Mouse (Mus musculus): ENCODE data around the gene 2900026A02Rik. TPM values are rescaled to one million over a fixed set of nuclear protein-coding genes. Genes with fewer than 3 reads are reported as not detected.

The 2900026A02Rik gene
- polyA plus RNA-seq, 1 experiment from 2014 or later: 1.5 TPM

DNA sequence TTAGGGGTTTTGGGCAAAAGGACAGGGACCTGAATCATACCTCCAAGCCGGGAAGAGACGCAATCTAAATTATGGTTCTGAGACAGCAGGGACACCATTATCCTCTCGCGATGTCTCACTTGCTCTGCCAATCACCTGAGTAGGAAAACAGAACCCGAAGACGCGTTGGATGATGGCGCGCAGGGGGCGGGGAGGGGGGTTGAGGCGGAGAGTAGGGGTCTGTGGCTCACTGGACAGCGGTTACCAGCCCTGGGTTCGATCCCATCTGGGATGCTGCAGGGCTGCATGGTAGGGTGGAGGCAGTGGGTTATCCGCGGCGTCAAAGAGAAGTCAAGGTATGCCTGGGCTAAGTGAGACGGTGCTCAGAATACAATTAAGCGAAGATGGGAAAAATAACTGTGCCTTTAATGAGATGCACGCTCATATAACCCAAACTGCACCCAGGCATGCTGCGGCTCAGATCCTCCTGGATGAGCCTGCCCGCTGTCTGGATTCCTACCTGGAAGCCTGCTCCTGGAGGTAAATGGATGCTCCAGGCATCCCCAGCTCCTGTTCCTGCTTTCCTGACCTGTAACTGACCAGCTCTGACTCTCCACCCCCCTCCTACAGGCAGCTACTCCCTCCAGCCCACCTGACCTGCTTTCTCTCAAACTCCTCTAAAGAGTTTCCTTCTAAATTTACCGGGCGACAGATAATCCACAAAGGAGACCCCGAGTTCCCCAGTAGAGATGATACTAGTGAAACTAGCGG, 4.8 kb upstream of the 2900026A02Rik start:
- 14% methylated on average over 25 of the region's 25 CpGs for WGBS
- ATAC-seq (ENCODE audit: low FRiP score) (peak; percentile 65), DNase-seq (ENCODE audit: low spot score) (peak; percentile 49)
- no peaks in the 10 kb centered on the region for H3K9me3 ChIP-seq (ENCODE audit: control insufficient read depth, low read length)
- peaks cover 4% of the 10 kb centered on the region; the same call in 1 of the 2 replicates for H3K4me1 ChIP-seq (replicated peaks; ENCODE audit: control insufficient read depth, insufficient read depth, low read length)
- H3K4me2 ChIP-seq (replicated peaks; ENCODE audit: low read depth, low read length): peak overlapping the region; percentile 12
- no peak overlapping the region for H3K4me3 ChIP-seq (ENCODE audit: low read depth, low read length)
- H3K9ac ChIP-seq (ENCODE audit: low read depth, low read length): no peak overlapping the region
- H3K27ac ChIP-seq (ENCODE audit: low read depth, low read length): no peak overlapping the region
- H3K36me3 ChIP-seq (ENCODE audit: control insufficient read depth, insufficient read depth, low read length): no peaks in the 10 kb centered on the region
- H3K27me3 ChIP-seq (ENCODE audit: control insufficient read depth, insufficient read depth, low read length): no peaks in the 10 kb centered on the region

DNA sequence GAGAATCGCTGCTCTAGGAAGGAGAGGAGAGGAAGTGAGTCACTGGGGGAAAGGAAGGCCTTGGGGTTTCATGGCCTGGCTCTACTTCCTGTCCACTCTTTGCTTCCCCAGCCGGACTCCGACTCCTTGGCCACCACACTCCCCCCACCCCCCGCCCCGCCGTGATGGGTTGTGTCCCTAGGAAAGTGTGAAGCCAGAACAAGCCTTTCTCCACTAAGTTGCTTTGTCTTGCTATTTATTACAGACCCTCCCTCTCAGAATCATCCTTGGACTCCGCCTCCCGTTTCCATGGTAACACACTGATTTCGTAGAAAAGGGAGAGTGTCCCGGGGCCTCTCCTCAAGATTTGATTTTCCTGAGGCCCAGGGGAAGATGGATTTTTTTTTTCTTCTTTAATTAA, 4.2 kb upstream of the 2900026A02Rik start:
- H3K9me3 ChIP-seq (ENCODE audit: control insufficient read depth, low read length): no peaks in the 10 kb centered on the region
- H3K4me2 ChIP-seq (replicated peaks; ENCODE audit: low read depth, low read length): 0 out of 2 replicates have a peak overlapping the region, but pooled peaks have one; percentile 4
- no peak overlapping the region for H3K27ac ChIP-seq (ENCODE audit: low read depth, low read length)
- WGBS: 9% methylated on average over 10 of the region's 10 CpGs
- H3K4me3 ChIP-seq (ENCODE audit: low read depth, low read length): no peak overlapping the region
- no peak for ATAC-seq (ENCODE audit: low FRiP score)
- no peaks in the 10 kb centered on the region for H3K27me3 ChIP-seq (ENCODE audit: control insufficient read depth, insufficient read depth, low read length)
- H3K9ac ChIP-seq (ENCODE audit: low read depth, low read length): no peak overlapping the region
- DNase-seq (ENCODE audit: low spot score): peak; percentile 74
- H3K4me1 ChIP-seq (replicated peaks; ENCODE audit: control insufficient read depth, insufficient read depth, low read length): peaks cover 4% of the 10 kb centered on the region; the same call in 1 of the 2 replicates
- H3K36me3 ChIP-seq (ENCODE audit: control insufficient read depth, insufficient read depth, low read length): no peaks in the 10 kb centered on the region

- H3K36me3 ChIP-seq (ENCODE audit: control insufficient read depth, insufficient read depth, low read length): no peaks in the 10 kb centered on the region
- peaks cover 4% of the 10 kb centered on the region; the same call in 1 of the 2 replicates for H3K4me1 ChIP-seq (replicated peaks; ENCODE audit: control insufficient read depth, insufficient read depth, low read length)
- no peak for ATAC-seq (ENCODE audit: low FRiP score)
These were observed 2.9 kb upstream of the 2900026A02Rik start for GRCm38 (mm10) chr5:113223888-113224287.

GRCm38 (mm10) chr5:113220383-113221146, 471 bp downstream of the 2900026A02Rik start:
- H3K4me2 ChIP-seq (replicated peaks; ENCODE audit: low read depth, low read length): peak overlapping the region; percentile 97
- H3K27ac ChIP-seq (ENCODE audit: low read depth, low read length): no peak overlapping the region
- H3K27me3 ChIP-seq (ENCODE audit: control insufficient read depth, insufficient read depth, low read length): no peaks in the 10 kb centered on the region
- peak overlapping the region; percentile 56 for H3K4me3 ChIP-seq (ENCODE audit: low read depth, low read length)
- H3K9me3 ChIP-seq (ENCODE audit: control insufficient read depth, low read length): no peaks in the 10 kb centered on the region
- WGBS: 2% methylated on average over 48 of the region's 64 CpGs
- DNase-seq (ENCODE audit: low spot score) (peak; percentile 48), ATAC-seq (ENCODE audit: low FRiP score) (peak; percentile 51; the same call in 1 of the 2 replicates)
- no peaks in the 10 kb centered on the region for H3K36me3 ChIP-seq (ENCODE audit: control insufficient read depth, insufficient read depth, low read length)
- no peaks in the 10 kb centered on the region for H3K4me1 ChIP-seq (replicated peaks; ENCODE audit: control insufficient read depth, insufficient read depth, low read length)
- H3K9ac ChIP-seq (ENCODE audit: low read depth, low read length): peak overlapping the region; percentile 52

More at GRCm38 (mm10) chr5:113223888-113224287, 2.9 kb upstream of the 2900026A02Rik start:
- no peak for DNase-seq (ENCODE audit: low spot score)
- no peaks in the 10 kb centered on the region for H3K27me3 ChIP-seq (ENCODE audit: control insufficient read depth, insufficient read depth, low read length)
- H3K4me3 ChIP-seq (ENCODE audit: low read depth, low read length): no peak overlapping the region
- no peak overlapping the region for H3K27ac ChIP-seq (ENCODE audit: low read depth, low read length)
- H3K9me3 ChIP-seq (ENCODE audit: control insufficient read depth, low read length): no peaks in the 10 kb centered on the region
- H3K4me2 ChIP-seq (replicated peaks; ENCODE audit: low read depth, low read length): no peak overlapping the region
- WGBS: 57% methylated on average over 4 of the region's 4 CpGs
- no peak overlapping the region for H3K9ac ChIP-seq (ENCODE audit: low read depth, low read length)

DNA sequence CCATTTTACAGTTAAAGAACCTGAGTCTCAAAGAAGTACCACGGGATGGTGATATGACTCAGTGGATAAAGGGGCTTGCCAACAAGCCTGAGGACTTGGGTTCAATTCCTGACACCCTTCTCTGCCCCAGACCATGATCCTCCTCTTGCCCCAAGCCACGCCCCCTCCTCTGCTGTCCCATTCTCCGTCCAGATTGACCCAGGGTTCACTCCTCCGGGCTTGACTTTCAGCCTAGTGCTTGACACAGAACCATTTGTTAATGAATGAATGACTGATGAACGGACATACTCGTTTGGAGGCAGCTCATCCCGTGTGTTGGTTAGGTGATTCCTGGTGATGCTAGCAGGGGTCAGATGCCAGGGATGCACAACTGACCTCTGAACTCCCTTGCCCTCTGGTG, 1.2 kb downstream of the 2900026A02Rik start:
- 54% methylated on average over 7 of the region's 7 CpGs for WGBS
- Histone ChIP-seq H3K4me1 (replicated peaks; ENCODE audit: control insufficient read depth, insufficient read depth, low read length) (no peaks in the 10 kb centered on the region), H3K27ac (ENCODE audit: low read depth, low read length) (no peak overlapping the region), H3K9me3 (ENCODE audit: control insufficient read depth, low read length) (no peaks in the 10 kb centered on the region), H3K9ac (ENCODE audit: low read depth, low read length) (no peak overlapping the region), H3K4me2 (replicated peaks; ENCODE audit: low read depth, low read length) (no peak overlapping the region), H3K4me3 (ENCODE audit: low read depth, low read length) (no peak overlapping the region), H3K36me3 (ENCODE audit: control insufficient read depth, insufficient read depth, low read length) (no peaks in the 10 kb centered on the region), H3K27me3 (ENCODE audit: control insufficient read depth, insufficient read depth, low read length) (no peaks in the 10 kb centered on the region)
- ATAC-seq (ENCODE audit: low FRiP score) (no peak), DNase-seq (ENCODE audit: low spot score) (no peak)

DNA sequence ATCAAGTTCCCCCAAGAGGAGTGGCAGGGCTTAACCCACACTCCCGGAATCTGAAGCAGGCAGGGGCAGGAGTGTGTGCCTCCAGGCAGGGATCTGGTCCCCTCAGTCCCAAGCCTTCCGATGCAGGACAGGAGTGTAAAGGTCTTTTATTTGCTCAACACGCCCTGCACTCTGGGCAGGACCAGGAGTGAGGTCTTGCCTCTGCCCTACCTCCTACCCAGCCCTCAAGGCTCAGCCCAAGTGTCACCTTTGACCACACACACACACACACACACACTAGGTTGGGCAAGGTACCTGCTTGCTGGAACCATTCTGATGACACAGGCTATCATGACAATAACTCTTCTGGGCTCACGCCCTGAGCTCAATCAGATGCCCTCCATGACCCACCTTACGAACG, 1.6 kb downstream of the 2900026A02Rik start:
- H3K9ac ChIP-seq (ENCODE audit: low read depth, low read length): no peak overlapping the region
- WGBS: 75% methylated on average over 6 of the region's 6 CpGs
- no peak overlapping the region for H3K4me3 ChIP-seq (ENCODE audit: low read depth, low read length)
- H3K27ac ChIP-seq (ENCODE audit: low read depth, low read length): no peak overlapping the region
- no peaks in the 10 kb centered on the region for H3K27me3 ChIP-seq (ENCODE audit: control insufficient read depth, insufficient read depth, low read length)
- no peaks in the 10 kb centered on the region for H3K4me1 ChIP-seq (replicated peaks; ENCODE audit: control insufficient read depth, insufficient read depth, low read length)
- no peak for DNase-seq (ENCODE audit: low spot score)
- no peak for ATAC-seq (ENCODE audit: low FRiP score)
- no peaks in the 10 kb centered on the region for H3K36me3 ChIP-seq (ENCODE audit: control insufficient read depth, insufficient read depth, low read length)
- no peaks in the 10 kb centered on the region for H3K9me3 ChIP-seq (ENCODE audit: control insufficient read depth, low read length)
- no peak overlapping the region for H3K4me2 ChIP-seq (replicated peaks; ENCODE audit: low read depth, low read length)

DNA sequence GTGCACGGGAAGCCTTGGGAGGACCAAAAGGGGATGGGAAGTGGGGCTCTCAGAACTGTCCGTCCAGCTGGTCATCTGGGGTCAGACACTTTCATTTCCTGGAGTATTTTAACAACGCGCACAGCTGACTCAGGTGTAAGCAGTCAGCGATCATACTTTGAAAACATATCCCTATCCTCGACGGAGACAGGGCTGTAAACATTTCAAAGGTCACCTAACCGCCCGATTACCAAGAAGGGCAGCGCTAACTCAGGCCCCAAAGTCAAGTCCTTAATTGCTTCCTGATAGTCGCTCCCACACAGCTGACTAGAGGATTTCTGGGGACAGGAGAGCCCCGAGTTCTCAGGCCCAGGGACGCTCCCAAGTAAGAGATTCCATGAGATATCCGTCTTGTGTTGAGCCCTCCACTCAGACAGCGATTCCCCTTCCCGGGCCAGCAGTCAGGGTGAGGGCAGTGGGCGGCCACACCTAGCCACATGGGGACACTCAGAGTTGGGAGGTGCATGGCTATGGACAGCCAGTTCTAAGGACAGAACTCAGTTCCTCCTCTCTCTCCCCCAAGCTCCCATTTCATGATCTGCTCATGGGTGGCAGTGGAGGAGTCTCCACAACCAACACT, 2.3 kb downstream of the 2900026A02Rik start:
- no peak for DNase-seq (ENCODE audit: low spot score)

DNA sequence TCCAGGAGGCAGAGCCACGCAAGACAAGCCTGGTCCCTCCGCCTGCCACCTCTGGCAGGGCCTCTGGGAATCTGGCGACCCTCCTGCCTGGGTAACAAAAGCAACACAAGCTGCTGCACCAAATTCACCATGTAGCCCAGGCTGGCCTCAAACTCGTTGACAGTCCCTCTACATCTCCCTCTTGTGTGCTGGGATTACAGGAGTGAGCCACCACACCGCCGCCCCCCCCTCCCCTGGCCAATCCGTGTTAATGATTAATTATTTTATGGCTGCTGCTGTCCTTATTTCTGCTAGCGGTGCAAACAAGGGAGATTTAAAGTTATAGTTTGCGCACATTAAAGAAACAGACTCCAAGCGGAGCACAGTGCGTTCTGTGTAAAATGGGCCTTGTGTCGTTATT, 4.0 kb downstream of the 2900026A02Rik start:
- no peak overlapping the region for H3K27ac ChIP-seq (ENCODE audit: low read depth, low read length)
- no peak overlapping the region for H3K4me3 ChIP-seq (ENCODE audit: low read depth, low read length)
- no peak overlapping the region for H3K9ac ChIP-seq (ENCODE audit: low read depth, low read length)
- H3K9me3 ChIP-seq (ENCODE audit: control insufficient read depth, low read length): no peaks in the 10 kb centered on the region
- no peaks in the 10 kb centered on the region for H3K36me3 ChIP-seq (ENCODE audit: control insufficient read depth, insufficient read depth, low read length)
- no peaks in the 10 kb centered on the region for H3K27me3 ChIP-seq (ENCODE audit: control insufficient read depth, insufficient read depth, low read length)
- ATAC-seq (ENCODE audit: low FRiP score): no peak
- H3K4me2 ChIP-seq (replicated peaks; ENCODE audit: low read depth, low read length): no peak overlapping the region
- DNase-seq (ENCODE audit: low spot score): no peak
- 80% methylated on average over 12 of the region's 12 CpGs for WGBS
- H3K4me1 ChIP-seq (replicated peaks; ENCODE audit: control insufficient read depth, insufficient read depth, low read length): no peaks in the 10 kb centered on the region

More for the DNA sequence above, 2.3 kb downstream of the 2900026A02Rik start:
- Histone ChIP-seq H3K27me3 (ENCODE audit: control insufficient read depth, insufficient read depth, low read length) (no peaks in the 10 kb centered on the region), H3K4me2 (replicated peaks; ENCODE audit: low read depth, low read length) (no peak overlapping the region), H3K9me3 (ENCODE audit: control insufficient read depth, low read length) (no peaks in the 10 kb centered on the region), H3K4me3 (ENCODE audit: low read depth, low read length) (no peak overlapping the region), H3K4me1 (replicated peaks; ENCODE audit: control insufficient read depth, insufficient read depth, low read length) (no peaks in the 10 kb centered on the region), H3K9ac (ENCODE audit: low read depth, low read length) (no peak overlapping the region), H3K36me3 (ENCODE audit: control insufficient read depth, insufficient read depth, low read length) (no peaks in the 10 kb centered on the region), H3K27ac (ENCODE audit: low read depth, low read length) (no peak overlapping the region)
- no peak for ATAC-seq (ENCODE audit: low FRiP score)
- 84% methylated on average over 17 of the region's 17 CpGs for WGBS

All from hindbrain, embryonic 11.5 days (tissue).